In the genomic region with DNA sequence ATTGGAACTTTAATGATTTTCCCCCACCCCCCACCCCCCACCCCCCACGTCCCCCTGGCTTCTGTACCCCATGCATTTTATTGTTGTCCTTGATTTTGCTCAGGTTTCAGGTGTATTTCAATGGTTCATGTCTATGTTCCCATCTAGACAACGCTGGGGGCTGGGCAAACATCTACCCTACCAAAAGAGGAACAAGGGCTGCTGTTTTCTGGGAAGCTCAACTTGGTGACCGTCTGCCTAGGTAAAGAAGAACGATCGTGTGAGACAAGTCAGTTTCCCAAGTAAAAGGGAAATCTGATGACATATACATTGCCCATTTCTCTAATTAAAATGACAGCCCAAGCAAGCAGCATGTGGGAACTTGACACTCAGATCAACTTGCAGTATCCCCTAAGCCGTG, we compare ENCODE assay signal across 26 mouse cellular contexts.
A peak's percentile ranks its signal among the peaks of the same experiment; 100 is the strongest.
DNase-seq lines count a peak whose midpoint lies in the region; ATAC-seq and TF ChIP-seq lines count a peak whose summit lies in the region.
"Had no signal": no experiment of that assay in that cellular context is flagged by ENCODE, and none has a peak within 500 bp of the region (broad histone marks: within the 10 kb centered on the region; RNA-seq: fewer than 3 reads in every experiment).

No protein-coding gene starts in this region.

- H3K36me3 ChIP-seq in stomach, embryonic 16.5 days (ENCODE audit: control insufficient read depth, insufficient read depth, low read length) = no peaks in the 10 kb centered on the region
- no peaks in the 10 kb centered on the region for H3K36me3 ChIP-seq in stomach, postnatal 0 days (ENCODE audit: control insufficient read depth, insufficient read depth, low read length)
- H3K36me3 ChIP-seq: embryonic facial prominence, embryonic 12.5 days; embryonic facial prominence, embryonic 15.5 days; heart, embryonic 10.5 days; heart, embryonic 13.5 days; hindbrain, embryonic 12.5 days; hindbrain, embryonic 15.5 days had no signal

- 69% methylated on average over 6 of the region's 6 CpGs for WGBS in stomach, embryonic 16.5 days
- WGBS in stomach, postnatal 0 days = 62% methylated on average over 6 of the region's 6 CpGs

- no peak for TF ChIP-seq CTCF in stomach, postnatal 0 days (IDR thresholded peaks at IDR 0.05; ENCODE audit: low read depth)

- no peak overlapping the region for H3K4me2 ChIP-seq in stomach, embryonic 16.5 days (ENCODE audit: low read depth, low read length)
- no peak overlapping the region for H3K4me2 ChIP-seq in stomach, postnatal 0 days (replicated peaks; ENCODE audit: low read depth)
- H3K4me2 ChIP-seq: embryonic facial prominence, embryonic 12.5 days; embryonic facial prominence, embryonic 15.5 days; heart, embryonic 13.5 days; hindbrain, embryonic 12.5 days; hindbrain, embryonic 15.5 days had no signal

- H3K9ac ChIP-seq in stomach, embryonic 16.5 days (ENCODE audit: low read length) = no peak overlapping the region
- no peak overlapping the region for H3K9ac ChIP-seq in stomach, postnatal 0 days (ENCODE audit: low read length)
- H3K9ac ChIP-seq: embryonic facial prominence, embryonic 12.5 days; embryonic facial prominence, embryonic 15.5 days; forebrain, postnatal 0 days; heart, embryonic 13.5 days; hindbrain, embryonic 12.5 days; hindbrain, embryonic 15.5 days had no signal

- intact Hi-C loops in left cerebral cortex, postnatal 4 days (cut with DNase I) = no loop called here

- 0 out of 2 replicates have a peak overlapping the region, but pooled peaks have one; percentile 10 for H3K27ac ChIP-seq in stomach, embryonic 16.5 days (ENCODE audit: low read length)
- H3K27ac ChIP-seq in stomach, postnatal 0 days (replicated peaks) = no peak overlapping the region
- H3K27ac ChIP-seq: embryonic facial prominence, embryonic 12.5 days; embryonic facial prominence, embryonic 15.5 days; gastrocnemius, adult 2 months; heart, adult 2 months; heart, embryonic 10.5 days; heart, embryonic 13.5 days; hindbrain, embryonic 12.5 days; hindbrain, embryonic 15.5 days had no signal

- no peak for DNase-seq in stomach, postnatal 0 days (ENCODE audit: low spot score)
- DNase-seq in left cerebral cortex, postnatal 4 days = no peak
- no peak for DNase-seq in urinary bladder, postnatal 25 days (ENCODE audit: low spot score)
- DNase-seq: adrenal gland, adult 2 months; adrenal gland, postnatal 14 days; cerebellum, adult 11 months; cerebellum, adult 2 months; cerebellum, adult 9-11 months; cerebellum, postnatal 25 days; forebrain, postnatal 0 days; gastrocnemius, adult 2 months; gastrocnemius, postnatal 14 days; heart, adult 2 months; heart, postnatal 14 days had no signal

- no peaks in the 10 kb centered on the region for H3K9me3 ChIP-seq in stomach, embryonic 16.5 days (replicated peaks; ENCODE audit: control insufficient read depth, low read length)
- no peaks in the 10 kb centered on the region for H3K9me3 ChIP-seq in stomach, postnatal 0 days (ENCODE audit: control insufficient read depth, low read length)
- H3K9me3 ChIP-seq: embryonic facial prominence, embryonic 12.5 days; embryonic facial prominence, embryonic 15.5 days; heart, embryonic 10.5 days; heart, embryonic 13.5 days; hindbrain, embryonic 12.5 days; hindbrain, embryonic 15.5 days had no signal

- H3K27me3 ChIP-seq in stomach, embryonic 16.5 days (ENCODE audit: control insufficient read depth, insufficient read depth, low read length) = no peaks in the 10 kb centered on the region
- no peaks in the 10 kb centered on the region for H3K27me3 ChIP-seq in stomach, postnatal 0 days (ENCODE audit: control insufficient read depth, insufficient read depth, low read length)
- H3K27me3 ChIP-seq: embryonic facial prominence, embryonic 12.5 days; embryonic facial prominence, embryonic 15.5 days; heart, embryonic 13.5 days; hindbrain, embryonic 12.5 days; hindbrain, embryonic 15.5 days; Patski had no signal

- no peak for ATAC-seq in stomach, embryonic 16.5 days (ENCODE audit: insufficient read depth, low FRiP score)
- ATAC-seq in stomach, postnatal 0 days (ENCODE audit: low FRiP score, low TSS enrichment) = no peak
- peak; percentile 40; the same call in 1 of the 2 replicates for ATAC-seq in granulocyte monocyte progenitor cell, adult 5-6 weeks (replicated peaks; ENCODE audit: poor library complexity, severe bottlenecking)
- ATAC-seq in neutrophil, adult 5-6 weeks (ENCODE audit: extremely low read depth, insufficient number of reproducible peaks, low FRiP score, poor library complexity, severe bottlenecking) = 0 out of 2 replicates have a peak, but pooled peaks have one; percentile 24
- ATAC-seq: CD4-positive, CD25-positive, alpha-beta regulatory T cell, adult 4 months; forebrain, embryonic 14.5 days; forebrain, postnatal 0 days; Patski had no signal

- H3K4me1 ChIP-seq in stomach, embryonic 16.5 days (ENCODE audit: control insufficient read depth, insufficient read depth, low read length) = peaks cover 37% of the 10 kb centered on the region
- peaks cover 10% of the 10 kb centered on the region for H3K4me1 ChIP-seq in stomach, postnatal 0 days (replicated peaks; ENCODE audit: control insufficient read depth, insufficient read depth)

- TF ChIP-seq EP300 in stomach, postnatal 0 days (optimal IDR thresholded peaks at IDR 0.05) = no peak

- no peak overlapping the region for H3K4me3 ChIP-seq in stomach, embryonic 16.5 days (replicated peaks; ENCODE audit: low read length)
- no peak overlapping the region for H3K4me3 ChIP-seq in stomach, postnatal 0 days (ENCODE audit: low read depth, low read length)
- H3K4me3 ChIP-seq: embryonic facial prominence, embryonic 12.5 days; embryonic facial prominence, embryonic 15.5 days; gastrocnemius, adult 2 months; heart, adult 2 months; heart, embryonic 10.5 days; heart, embryonic 13.5 days; hindbrain, embryonic 12.5 days; hindbrain, embryonic 15.5 days had no signal

Comparison
In these comparisons a context has a peak if more than half of its experiments do, and no peak if none do; other contexts are left out.
1. ATAC-seq: peak in granulocyte monocyte progenitor cell, adult 5-6 weeks (single experiment) and neutrophil, adult 5-6 weeks (single experiment); none in stomach, embryonic 16.5 days (single experiment) and stomach, postnatal 0 days (single experiment).